9 mouse cellular contexts compared by ENCODE assay signal in genomic region chr17:45733038-45733734, GRCm38 (mm10). TPM values are rescaled to one million over a fixed set of nuclear protein-coding genes. Genes with fewer than 3 reads are reported as not detected.
DNase-seq lines count a peak whose midpoint lies in the region; ATAC-seq lines count a peak whose summit lies in the region.
"Had no signal": no experiment of that assay in that cellular context is flagged by ENCODE, and none has a peak within 500 bp of the region (broad histone marks: within the 10 kb centered on the region; RNA-seq: fewer than 3 reads in every experiment).

No protein-coding gene starts in this region.

- peak overlapping the region; percentile 34; the same call in 1 of the 2 replicates for H3K4me3 ChIP-seq in midbrain, embryonic 12.5 days

- peaks cover 39% of the 10 kb centered on the region for H3K27me3 ChIP-seq in midbrain, embryonic 12.5 days

- peak overlapping the region; percentile 57 for H3K9ac ChIP-seq in midbrain, embryonic 12.5 days (replicated peaks)

- no peak for ATAC-seq in midbrain, embryonic 12.5 days (ENCODE audit: low FRiP score, low read depth)

- WGBS in midbrain, embryonic 12.5 days = 71% methylated on average over 19 of the region's 19 CpGs

- no peaks in the 10 kb centered on the region for H3K36me3 ChIP-seq in midbrain, embryonic 12.5 days

- H3K9me3 ChIP-seq in midbrain, embryonic 12.5 days = no peaks in the 10 kb centered on the region

- H3K4me2 ChIP-seq in midbrain, embryonic 12.5 days (replicated peaks) = peak overlapping the region; percentile 60

- DNase-seq in cerebellum, adult 11 months = peak; percentile 36
- no peak for DNase-seq in cerebellum, postnatal 4 days (ENCODE audit: low spot score in 2 of 2)
- peak; percentile 74 to 84 for DNase-seq in right cerebral cortex, postnatal 10 days (ENCODE audit: low spot score in 2 of 2)
- DNase-seq in right cerebral cortex, postnatal 4 days = no peak
- DNase-seq in kidney, adult 9 months = peak; percentile 40
- DNase-seq in spleen, postnatal 10 days (ENCODE audit: low spot score in 2 of 2) = no peak
- DNase-seq in gastrocnemius, postnatal 25 days = no peak

- no peak overlapping the region for H3K27ac ChIP-seq in midbrain, embryonic 12.5 days (replicated peaks)

- H3K4me1 ChIP-seq in midbrain, embryonic 12.5 days = peaks cover 37% of the 10 kb centered on the region

RNA-seq across cellular contexts. Expression of gene 1600014C23Rik, which starts 0.5 kb away (rescaled TPM):
- not detected in 2 replicates for polyA plus RNA-seq in midbrain, embryonic 12.5 days (2016; fragmentation: Nextera tagmentation; extraction: Ambion mirVana)
- not detected for total RNA-seq in gastrocnemius, postnatal 25 days (2021)
- total RNA-seq: liver, adult 2 months had no signal
- polyA plus RNA-seq: liver, adult 2 months had no signal

RNA-seq across cellular contexts. Expression of gene Tmem63b, which starts 46.5 kb away (rescaled TPM):
- 97.9 and 107 TPM in 2 replicates for polyA plus RNA-seq in midbrain, embryonic 12.5 days (2016; fragmentation: Nextera tagmentation; extraction: Ambion mirVana)
- 10 to 100 TPM; 59.9 to 60.3 TPM for total RNA-seq in gastrocnemius, postnatal 25 days (2021)

RNA-seq across cellular contexts. Expression of gene Mrpl14, which starts 47.1 kb away (rescaled TPM):
- polyA plus RNA-seq in midbrain, embryonic 12.5 days (2016; fragmentation: Nextera tagmentation; extraction: Ambion mirVana) = 105 and 110 TPM in 2 replicates
- total RNA-seq in gastrocnemius, postnatal 25 days (2021) = 10 to 100 TPM; 93.5 to 96.0 TPM

Comparison
In these comparisons a context has a peak if more than half of its experiments do, and no peak if none do; other contexts are left out.
1. DNase-seq: peak in cerebellum, adult 11 months (single experiment), right cerebral cortex, postnatal 10 days (2 of 2) and kidney, adult 9 months (single experiment); none in cerebellum, postnatal 4 days (0 of 2), right cerebral cortex, postnatal 4 days (single experiment), spleen, postnatal 10 days (0 of 2) and gastrocnemius, postnatal 25 days (single experiment).